Mouse (Mus musculus): ENCODE results near the gene Tmem135. TPM values are rescaled to one million over a fixed set of nuclear protein-coding genes. Genes with fewer than 3 reads are reported as not detected.

Gene Tmem135
- total and polyA plus RNA-seq, 3 experiments, result 7.4 to 33.9 TPM; not detected in 1

- Histone ChIP-seq H3K27me3 (ENCODE audit: control insufficient read depth in 1 of 2, insufficient read depth in 2 of 2, low read length in 2 of 2) (peaks cover 0 to 2% of the 10 kb centered on the region in 2 experiments; a peak in 2 of 4 replicates), H3K9me3 (replicated peaks; ENCODE audit: insufficient read depth, low read length) (no peaks in the 10 kb centered on the region), H3K79me2 (ENCODE audit: control insufficient read depth, insufficient read depth, low read length, poor library complexity) (no peaks in the 10 kb centered on the region), H3K4me3 (ENCODE audit: control insufficient read depth in 1 of 2, insufficient read depth in 1 of 2, low read depth in 2 of 2, low read length in 2 of 2) (no peak overlapping the region), H3K9ac (ENCODE audit: control insufficient read depth, low read depth, low read length, poor library complexity, severe bottlenecking) (no peak overlapping the region), H3K36me3 (ENCODE audit: control insufficient read depth in 1 of 2, insufficient read depth in 2 of 2, low read length in 2 of 2) (no peaks in the 10 kb centered on the region), H3K4me1 (ENCODE audit: control insufficient read depth in 1 of 2, insufficient read depth in 2 of 2, low read length in 2 of 2) (no peaks in the 10 kb centered on the region), H3K27ac (ENCODE audit: control insufficient read depth, low read depth, low read length) (no peak overlapping the region)
- no peak for DNase-seq (ENCODE audit: low read depth, low spot score)
- TF ChIP-seq MAFK (IDR thresholded peaks at IDR 0.05; ENCODE audit: borderline replicate concordance, low read depth, low read length) (no peak), ZNF384 (IDR thresholded peaks at IDR 0.05; ENCODE audit: low read depth, low read length) (no peak), USF2 (IDR thresholded peaks at IDR 0.05; ENCODE audit: borderline replicate concordance in 1 of 2, insufficient read depth in 1 of 2, low read depth in 1 of 2, low read length in 2 of 2) (no peak), NRF1 (IDR thresholded peaks at IDR 0.05; ENCODE audit: insufficient read depth, low read depth, low read length, poor library complexity, severe bottlenecking) (no peak), UBTF (IDR thresholded peaks at IDR 0.05; ENCODE audit: borderline replicate concordance, insufficient read depth, low read depth, low read length) (no peak), ZC3H11A (IDR thresholded peaks at IDR 0.05; ENCODE audit: low read depth, low read length) (no peak), ZKSCAN1 (IDR thresholded peaks at IDR 0.05; ENCODE audit: low read depth, low read length) (no peak), CHD2 (IDR thresholded peaks at IDR 0.05; ENCODE audit: low read length) (no peak), E2F4 (IDR thresholded peaks at IDR 0.05; ENCODE audit: borderline replicate concordance, low read depth, low read length) (no peak), POLR2A (IDR thresholded peaks at IDR 0.05; ENCODE audit: control insufficient read depth in 1 of 2, insufficient read depth in 1 of 2, low read depth in 1 of 2, low read length in 2 of 2, poor library complexity in 1 of 2) (no peak), ELF1 (IDR thresholded peaks at IDR 0.05; ENCODE audit: low read depth, low read length) (no peak), POLR2AphosphoS5 (IDR thresholded peaks at IDR 0.05; ENCODE audit: borderline replicate concordance, low read depth, low read length) (no peak), ZMIZ1 (IDR thresholded peaks at IDR 0.05; ENCODE audit: low read depth, low read length) (no peak), ETS1 (IDR thresholded peaks at IDR 0.05; ENCODE audit: low read depth, low read length) (no peak), GABPA (IDR thresholded peaks at IDR 0.05; ENCODE audit: low read depth, low read length) (no peak), MAX (IDR thresholded peaks at IDR 0.05; ENCODE audit: low read length) (no peak), SIN3A (IDR thresholded peaks at IDR 0.05; ENCODE audit: low read length) (no peak), GATA1 (IDR thresholded peaks at IDR 0.05; ENCODE audit: low read depth, low read length) (no peak), NELFE (IDR thresholded peaks at IDR 0.05; ENCODE audit: low read depth, low read length) (no peak)
These were observed 47.7 kb downstream of the Tmem135 start for GRCm38 (mm10) chr7:89356307-89356706.

GRCm38 (mm10) chr7:89355519-89356255 lies 48.3 kb downstream of the Tmem135 start:
- H3K9me3 ChIP-seq (replicated peaks; ENCODE audit: insufficient read depth, low read length), result no peaks in the 10 kb centered on the region
- no peak overlapping the region for H3K27ac ChIP-seq (ENCODE audit: control insufficient read depth, low read depth, low read length)
- H3K4me3 ChIP-seq (ENCODE audit: control insufficient read depth in 1 of 2, insufficient read depth in 1 of 2, low read depth in 2 of 2, low read length in 2 of 2), result no peak overlapping the region
- no peak for DNase-seq (ENCODE audit: low read depth, low spot score)
- no peaks in the 10 kb centered on the region; a peak in 2 of 4 replicates for H3K27me3 ChIP-seq (ENCODE audit: control insufficient read depth in 1 of 2, insufficient read depth in 2 of 2, low read length in 2 of 2)
- H3K36me3 ChIP-seq (ENCODE audit: control insufficient read depth in 1 of 2, insufficient read depth in 2 of 2, low read length in 2 of 2), result no peaks in the 10 kb centered on the region
- H3K4me1 ChIP-seq (ENCODE audit: control insufficient read depth in 1 of 2, insufficient read depth in 2 of 2, low read length in 2 of 2), result no peaks in the 10 kb centered on the region
- no peaks in the 10 kb centered on the region for H3K79me2 ChIP-seq (ENCODE audit: control insufficient read depth, insufficient read depth, low read length, poor library complexity)
- no peak overlapping the region for H3K9ac ChIP-seq (ENCODE audit: control insufficient read depth, low read depth, low read length, poor library complexity, severe bottlenecking)
- TF ChIP-seq GABPA (IDR thresholded peaks at IDR 0.05; ENCODE audit: low read depth, low read length) (no peak), USF1 (IDR thresholded peaks at IDR 0.05; ENCODE audit: low read depth, low read length) (no peak), RCOR1 (IDR thresholded peaks at IDR 0.05; ENCODE audit: low read depth, low read length) (no peak), MAFK (IDR thresholded peaks at IDR 0.05; ENCODE audit: borderline replicate concordance, low read depth, low read length) (no peak), ZMIZ1 (IDR thresholded peaks at IDR 0.05; ENCODE audit: low read depth, low read length) (no peak), ZNF384 (IDR thresholded peaks at IDR 0.05; ENCODE audit: low read depth, low read length) (no peak), MAZ (IDR thresholded peaks at IDR 0.05; ENCODE audit: low read depth, low read length) (no peak), SMC3 (IDR thresholded peaks at IDR 0.05; ENCODE audit: low read depth, low read length) (no peak), POLR2A (IDR thresholded peaks at IDR 0.05; ENCODE audit: control insufficient read depth in 1 of 2, insufficient read depth in 1 of 2, low read depth in 1 of 2, low read length in 2 of 2, poor library complexity in 1 of 2) (no peak), JUND (IDR thresholded peaks at IDR 0.05; ENCODE audit: low read depth, low read length) (no peak), NELFE (IDR thresholded peaks at IDR 0.05; ENCODE audit: low read depth, low read length) (no peak), USF2 (IDR thresholded peaks at IDR 0.05; ENCODE audit: borderline replicate concordance in 1 of 2, insufficient read depth in 1 of 2, low read depth in 1 of 2, low read length in 2 of 2) (no peak), ZC3H11A (IDR thresholded peaks at IDR 0.05; ENCODE audit: low read depth, low read length) (no peak)
